Mouse (Mus musculus) liver, adult 2 months (tissue): ENCODE measurements at regions not wholly inside any gene's neighbourhood (a gene's known extent, or its start where the extent isn't known, plus 50 kb on each side); places are given as distances from the start of the nearest gene placed in this dataset.

Experiments used
- CTCF ChIP-seq: fragments of 200-500 bp; IDR thresholded peaks from 2 replicates; pipeline ENCODE4 v1.5.1; 2011; ENCODE audit warnings: low read depth, low read length, control low read depth
- POLR2A ChIP-seq: fragments of 200-500 bp; IDR thresholded peaks from 2 replicates; pipeline ENCODE4 v1.6.1; 2011; ENCODE audit warnings: low read length, control low read depth; ENCODE audit not compliant: insufficient read depth; ENCODE audit errors: extremely low read depth

DNA sequence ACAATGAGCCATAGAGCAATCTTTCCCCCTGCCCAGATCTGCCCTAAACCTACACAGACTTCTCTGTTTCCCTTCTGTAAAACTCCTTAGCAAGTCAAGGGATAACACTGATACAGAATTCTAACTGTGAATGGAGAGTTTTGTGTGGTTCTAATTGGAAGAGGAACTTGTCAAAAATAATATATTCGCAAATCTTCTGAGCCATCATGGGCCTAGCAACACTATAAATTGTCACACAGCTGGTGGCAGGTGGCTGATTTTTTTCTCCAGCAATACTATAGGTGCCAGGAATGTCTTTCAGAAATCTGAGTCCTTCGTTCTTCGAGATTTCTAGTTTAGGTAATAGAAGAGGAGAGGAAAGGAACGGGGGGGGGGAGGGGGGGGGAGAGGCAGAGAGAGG lies 460.5 kb upstream of the Cntn3 start:
- no peak for TF ChIP-seq CTCF
- TF ChIP-seq POLR2A, result no peak
